Mouse (Mus musculus) liver, postnatal 0 days (tissue): ENCODE results near the gene BC005624.

ENCODE experiments used
- CTCF ChIP-seq: sonication (generic); IDR thresholded peaks from 2 replicates; pipeline ENCODE4 v1.5.1; 2016; ENCODE audit warnings: antibody characterized with exemption, low read depth
- EP300 ChIP-seq: IDR thresholded peaks from 2 replicates; pipeline ENCODE4 v1.6.1; 2016; ENCODE audit warnings: antibody characterized with exemption, low read depth, mild to moderate bottlenecking

GRCm38 (mm10) chr2:31002857-31003256 is 20.9 kb upstream of the BC005624 start:
- TF ChIP-seq CTCF (no peak), EP300 (no peak)
